Mouse (Mus musculus) adrenal gland, adult 18-20 months (tissue): ENCODE results near the gene Carm1. TPM values are rescaled to one million over a fixed set of nuclear protein-coding genes. Genes with fewer than 3 reads are reported as not detected.

Experiments used
- DNase-seq, 2 experiments: peaks; one replicate each; pipeline ENCODE4 v3.0.0; 2021 to 2022; ENCODE audit warnings: low spot score in 2 of 2
- microRNA-seq, 2 experiments: library from miRNA; unstranded; fragments of <30 nt; microRNA quantifications; one replicate each; pipeline ENCODE4 v1.2.0; 2021; ENCODE audit warnings: borderline number of aligned reads in 2 of 2
- total RNA-seq, 2 experiments: library from RNA; stranded (reverse); gene quantifications; 1 replicate in 1 of 2; 2 replicates in 1 of 2; pipeline ENCODE4 v1.2.3; 2021

Gene Carm1
- total RNA-seq, 2 experiments from 2014 or later: 40.4 to 43.3 TPM

- no peak for DNase-seq
These were observed 60.0 kb downstream of the Carm1 start for GRCm38 (mm10) chr9:21606648-21607047.

GRCm38 (mm10) chr9:21609861-21610260, 63.2 kb downstream of the Carm1 start:
- no peak for DNase-seq

GRCm38 (mm10) chr9:21614864-21615616, 68.3 kb downstream of the Carm1 start:
- DNase-seq: no peak

GRCm38 (mm10) chr9:21615617-21616231, 69.0 kb downstream of the Carm1 start, which contains the start of gene Smarca4:
Gene Smarca4, plus strand, starts transcription at chr9:21616169.
- peak; percentile 99 for DNase-seq

- peak; percentile 85 to 90 for DNase-seq
These were observed 69.6 kb downstream of the Carm1 start for GRCm38 (mm10) chr9:21616232-21616781.

- no peak for DNase-seq
These were observed 70.4 kb downstream of the Carm1 start for GRCm38 (mm10) chr9:21617066-21617465.

GRCm38 (mm10) chr9:21620229-21620628, 73.5 kb downstream of the Carm1 start:
- no peak for DNase-seq

GRCm38 (mm10) chr9:21622676-21623075, 76.0 kb downstream of the Carm1 start:
- no peak for DNase-seq

- no peak for DNase-seq
These were observed 78.9 kb downstream of the Carm1 start for GRCm38 (mm10) chr9:21625342-21626339.

- no peak for DNase-seq
These were observed 79.9 kb downstream of the Carm1 start for GRCm38 (mm10) chr9:21626571-21626970.

GRCm38 (mm10) chr9:21627145-21627795, 80.6 kb downstream of the Carm1 start:
- DNase-seq: no peak

- DNase-seq: peak in 1 of 2 experiments; percentile 36
These were observed 84.0 kb downstream of the Carm1 start for GRCm38 (mm10) chr9:21630673-21631072.

GRCm38 (mm10) chr9:21633106-21633505, 86.4 kb downstream of the Carm1 start:
- DNase-seq: no peak

- DNase-seq: no peak
These were observed 88.9 kb downstream of the Carm1 start for GRCm38 (mm10) chr9:21635639-21636038.

GRCm38 (mm10) chr9:21639031-21639430, 92.3 kb downstream of the Carm1 start:
- DNase-seq: no peak

Small RNA genes lying within 50 kb of the gene (microRNA-seq; reads per million reads assigned to microRNA genes)
- gene Mir1946b: 0 reads per million in 2 experiments

Other genes with a start within 250 kb of the Carm1 start
- not detected for gene Ap1m2, start 234.6 kb upstream of the Carm1 start, total RNA-seq
- gene Slc44a2, start 226.2 kb upstream of the Carm1 start, total RNA-seq: 10 to 100 TPM; 36.3 to 48.3 TPM
- 10 to 100 TPM; 56.5 to 59.6 TPM for gene Ilf3, start 179.0 kb upstream of the Carm1 start, total RNA-seq
- gene Qtrt1, start 135.1 kb upstream of the Carm1 start, total RNA-seq: 10 to 100 TPM; 15.6 to 18.5 TPM
- gene Dnm2, start 122.0 kb upstream of the Carm1 start, total RNA-seq: 100 to 1,000 TPM in 1 of 2 experiments, 10 to 100 TPM in 1; 88.5 to 112 TPM
- 10 to 100 TPM; 25.6 to 28.8 TPM for gene Tmed1, start 36.6 kb upstream of the Carm1 start, total RNA-seq
- 1 to 10 TPM; 1.5 to 4.3 TPM for gene AB124611, start 20.7 kb upstream of the Carm1 start, total RNA-seq
- 10 to 100 TPM; 51.4 to 64.4 TPM for gene Timm29, start 45.8 kb downstream of the Carm1 start, total RNA-seq
- gene Yipf2, start 45.9 kb downstream of the Carm1 start, total RNA-seq: 10 to 100 TPM; 20.1 to 24.1 TPM
- gene Smarca4, start 69.3 kb downstream of the Carm1 start, total RNA-seq: 10 to 100 TPM; 63.3 to 81.0 TPM
- gene Ldlr, start 176.6 kb downstream of the Carm1 start, total RNA-seq: 100 to 1,000 TPM; 135 to 173 TPM
- gene Spc24, start 213.4 kb downstream of the Carm1 start, total RNA-seq: 1 to 10 TPM in 1 of 2 experiments, under 1 TPM in 1; 0.56 to 1.1 TPM